Mouse (Mus musculus): Measurements from ENCODE around the gene Gm7534.
"Not testable (repeated sequence)": the region's sequence is repeated elsewhere in the genome, so short reads cannot be mapped to it uniquely, and the experiment has no call there.

Gene Gm7534

GRCm38 (mm10) chr4:134206488-134207053 is 3.8 kb upstream of the Gm7534 start:
- in situ Hi-C loops (cut with MboI; ENCODE audit: unreplicated experiment in 2 of 2), result no loop called here

- in situ Hi-C loops (cut with MboI; ENCODE audit: unreplicated experiment in 2 of 2), result no loop called here
Observed at GRCm38 (mm10) chr4:134203340-134203896, 614 bp upstream of the Gm7534 start.

DNA sequence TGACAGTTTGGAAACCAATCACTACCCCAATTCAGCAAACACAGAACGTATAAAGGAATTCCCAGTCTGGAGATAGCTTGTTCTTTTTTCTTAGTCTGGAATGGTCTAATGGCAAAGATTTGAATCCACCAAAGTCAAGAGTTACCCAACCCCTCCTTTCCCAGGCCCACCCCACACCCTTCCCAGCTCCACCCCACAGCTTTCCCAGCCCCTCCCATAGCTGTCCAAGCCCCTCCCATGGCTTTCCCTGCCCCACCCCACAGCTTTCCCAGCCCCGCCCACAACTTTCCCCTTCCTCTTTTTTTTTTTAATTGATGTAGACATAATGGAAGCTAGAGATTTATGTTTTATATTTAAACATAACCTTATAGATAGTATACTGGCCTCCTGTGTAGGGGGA is 3.4 kb downstream of the Gm7534 start:
- in situ Hi-C loops (cut with MboI; ENCODE audit: unreplicated experiment in 2 of 2), result no loop called here

- in situ Hi-C loops (cut with MboI; ENCODE audit: unreplicated experiment in 2 of 2), result loop anchor here (5.0 to 10.0 kb wide), 6 partner anchors 59 to 106 kb away; partner anchors contain the start of genes Gm30191 (in 2 of the 2), Zfp593 (in 2 of the 2), Cd52 (in 1 of the 2) and E130218I03Rik (in 1 of the 2)
Observed at GRCm38 (mm10) chr4:134186268-134186667, 16.5 kb downstream of the Gm7534 start.

- in situ Hi-C loops (cut with MboI; ENCODE audit: unreplicated experiment in 2 of 2), result loop anchor here (5.0 to 10.0 kb wide), 6 partner anchors 59 to 107 kb away; partner anchors contain the start of genes Gm30191 (in 2 of the 2), Zfp593 (in 2 of the 2), Cd52 (in 1 of the 2) and E130218I03Rik (in 1 of the 2)
Observed at GRCm38 (mm10) chr4:134185569-134185968, 17.2 kb downstream of the Gm7534 start.

- in situ Hi-C loops (cut with MboI; ENCODE audit: unreplicated experiment in 2 of 2), result loop anchor here in 1 of 2 experiments (10.0 kb wide), 2 partner anchors 61 to 89 kb away; partner anchors contain the start of genes Cd52, E130218I03Rik, Gm30191 and Zfp593
Observed at GRCm38 (mm10) chr4:134183711-134184110, 19.1 kb downstream of the Gm7534 start.

GRCm38 (mm10) chr4:134181825-134182224 is 21.0 kb downstream of the Gm7534 start:
- in situ Hi-C loops (cut with MboI; ENCODE audit: unreplicated experiment in 2 of 2), result loop anchor here in 1 of 2 experiments (10.0 kb wide), 2 partner anchors 63 to 87 kb away; partner anchors contain the start of genes Cd52, E130218I03Rik, Gm30191 and Zfp593

DNA sequence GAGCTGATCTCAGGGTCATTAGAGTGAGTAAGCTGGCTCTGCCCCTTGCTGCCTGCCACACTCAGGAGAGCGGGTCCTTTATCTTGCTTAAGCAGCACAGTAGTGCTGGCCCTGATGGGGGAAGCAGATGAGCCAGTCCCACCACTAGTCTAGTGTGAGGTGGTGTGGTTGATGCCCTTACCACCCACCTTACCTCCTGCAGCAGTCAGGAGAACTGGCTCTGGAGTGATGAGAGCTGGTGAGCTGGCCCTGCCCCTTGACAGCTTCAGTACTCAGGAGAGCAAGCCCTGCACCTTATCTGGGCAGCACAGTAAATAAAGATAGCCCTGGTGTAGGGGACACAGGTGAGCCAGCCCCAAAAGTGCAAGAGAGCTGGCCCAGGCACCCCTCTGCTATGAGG is 21.7 kb downstream of the Gm7534 start:
- in situ Hi-C loops (cut with MboI; ENCODE audit: unreplicated experiment in 2 of 2), result loop anchor here in 1 of 2 experiments (10.0 kb wide), 2 partner anchors 64 to 86 kb away; partner anchors contain the start of genes Cd52, E130218I03Rik, Gm30191 and Zfp593

- in situ Hi-C loops (cut with MboI; ENCODE audit: unreplicated experiment in 2 of 2), result no loop called here
Observed at GRCm38 (mm10) chr4:134172391-134172790, 30.4 kb downstream of the Gm7534 start.

DNA sequence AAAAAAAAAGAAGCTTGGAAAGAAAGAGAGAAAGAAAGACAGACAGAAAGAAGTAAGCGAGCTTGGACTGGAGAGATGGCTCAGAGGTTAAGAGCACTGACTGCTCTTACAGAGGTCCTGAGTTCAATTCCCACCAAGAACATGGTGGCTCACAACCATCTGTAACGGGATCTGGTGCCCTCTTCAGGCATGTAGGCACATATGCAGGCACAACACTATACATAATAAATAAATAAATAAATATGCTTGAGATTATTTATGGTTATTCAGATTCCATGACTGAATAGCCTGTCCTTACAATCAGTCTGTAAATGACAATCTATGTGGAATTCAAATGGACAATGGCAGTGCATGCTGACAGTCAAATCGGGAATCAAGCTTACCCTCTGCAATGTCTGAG is 35.9 kb downstream of the Gm7534 start:
- in situ Hi-C loops (cut with MboI; ENCODE audit: unreplicated experiment in 2 of 2), result loop anchor here in 1 of 2 experiments (5.0 kb wide), 1 partner anchor 35 kb away; no protein-coding TSS in a partner anchor

DNA sequence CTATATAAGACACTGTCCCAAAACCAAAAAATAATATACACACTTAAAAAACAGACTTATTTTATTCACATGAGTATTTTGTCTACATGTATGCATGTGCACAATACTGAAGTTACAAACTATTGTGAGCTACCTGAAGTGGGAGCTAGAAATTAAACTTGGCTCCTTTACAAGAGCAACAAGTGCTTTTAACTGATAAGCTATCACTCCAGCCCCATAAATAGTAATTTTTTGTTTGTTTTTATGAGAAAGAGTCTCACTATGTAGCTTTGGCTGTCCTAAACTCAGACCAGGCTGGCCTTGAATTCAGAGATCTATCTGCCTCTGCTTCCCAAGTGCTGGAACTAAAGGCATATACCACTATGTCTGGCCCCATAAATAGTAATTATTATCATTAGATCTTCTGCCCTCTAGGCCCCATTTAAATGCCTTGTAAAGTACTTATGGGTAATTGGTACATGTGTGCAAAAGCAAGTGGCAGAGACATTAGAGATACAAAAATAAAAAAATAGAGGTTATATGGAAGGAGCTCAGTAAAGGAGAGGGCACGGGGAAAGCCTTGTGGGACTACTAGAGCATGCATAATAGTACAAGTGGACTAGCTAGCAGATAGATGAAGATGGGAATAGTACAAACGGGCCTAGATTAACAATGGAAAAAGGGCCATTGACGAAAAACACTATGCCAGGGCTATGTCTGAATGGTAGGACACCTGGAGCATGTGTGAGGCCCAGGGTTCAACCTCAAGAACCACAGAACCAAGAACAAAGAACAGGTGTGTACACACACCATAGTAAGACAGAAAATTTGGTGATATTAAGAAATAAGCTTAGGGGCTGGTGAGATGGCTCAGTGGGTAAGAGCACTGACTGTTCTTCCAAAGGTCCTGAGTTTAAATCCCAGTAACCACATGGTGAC is 37.0 kb downstream of the Gm7534 start:
- in situ Hi-C loops (cut with MboI; ENCODE audit: unreplicated experiment in 2 of 2), result loop anchor here in 1 of 2 experiments (5.0 kb wide), 1 partner anchor 34 kb away; no protein-coding TSS in a partner anchor

GRCm38 (mm10) chr4:134165024-134165423 is 37.8 kb downstream of the Gm7534 start:
- in situ Hi-C loops (cut with MboI; ENCODE audit: unreplicated experiment in 2 of 2), result loop anchor here in 1 of 2 experiments (5.0 kb wide), 1 partner anchor 33 kb away; no protein-coding TSS in a partner anchor

- in situ Hi-C loops (cut with MboI; ENCODE audit: unreplicated experiment in 2 of 2), result no loop called here
Observed at GRCm38 (mm10) chr4:134164591-134164990, 38.2 kb downstream of the Gm7534 start.

- in situ Hi-C loops (cut with MboI; ENCODE audit: unreplicated experiment in 2 of 2), result not testable (repeated sequence)
Observed at GRCm38 (mm10) chr4:134160071-134160470, 42.7 kb downstream of the Gm7534 start.

GRCm38 (mm10) chr4:134158774-134159173 is 44.0 kb downstream of the Gm7534 start:
- in situ Hi-C loops (cut with MboI; ENCODE audit: unreplicated experiment in 2 of 2), result no loop called here

DNA sequence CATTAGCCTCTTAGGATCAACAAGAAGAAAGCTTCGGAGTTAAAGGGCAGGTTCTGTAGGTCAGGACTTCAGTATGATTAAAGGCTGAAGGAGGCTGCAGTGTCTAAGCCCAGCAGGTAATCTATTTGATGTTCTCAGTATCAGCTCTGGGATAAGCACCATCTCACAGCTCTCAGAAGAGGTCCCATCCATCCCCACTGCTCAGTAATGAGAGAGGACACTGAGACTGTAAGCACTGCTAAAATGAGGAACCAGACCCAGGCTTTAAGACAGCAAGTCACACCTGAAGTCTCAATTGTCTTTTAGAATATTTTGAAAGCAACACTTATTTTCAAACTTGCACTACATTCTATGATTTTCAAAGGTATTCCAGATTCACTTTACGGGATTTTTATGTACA is 45.2 kb downstream of the Gm7534 start:
- in situ Hi-C loops (cut with MboI; ENCODE audit: unreplicated experiment in 2 of 2), result no loop called here

DNA sequence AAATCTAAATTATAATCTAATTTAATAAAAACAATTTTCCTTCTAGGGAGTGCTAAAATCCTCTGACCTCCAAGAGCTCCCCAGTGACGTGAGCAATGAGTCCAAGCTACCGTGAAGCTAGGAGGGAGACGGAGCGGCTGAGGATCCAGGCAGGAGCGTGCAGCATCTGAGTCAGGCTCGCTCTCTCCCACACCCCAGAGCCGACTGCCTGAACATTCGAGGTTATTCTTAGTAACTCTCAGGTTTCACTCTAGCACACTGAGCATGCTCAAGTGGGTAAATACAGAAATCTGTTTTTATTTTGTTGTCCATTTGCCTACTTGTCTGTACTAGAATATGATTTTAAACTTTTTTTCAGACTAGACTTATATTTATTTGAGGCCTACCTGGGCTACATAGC is 46.1 kb downstream of the Gm7534 start:
- in situ Hi-C loops (cut with MboI; ENCODE audit: unreplicated experiment in 2 of 2), result no loop called here

DNA sequence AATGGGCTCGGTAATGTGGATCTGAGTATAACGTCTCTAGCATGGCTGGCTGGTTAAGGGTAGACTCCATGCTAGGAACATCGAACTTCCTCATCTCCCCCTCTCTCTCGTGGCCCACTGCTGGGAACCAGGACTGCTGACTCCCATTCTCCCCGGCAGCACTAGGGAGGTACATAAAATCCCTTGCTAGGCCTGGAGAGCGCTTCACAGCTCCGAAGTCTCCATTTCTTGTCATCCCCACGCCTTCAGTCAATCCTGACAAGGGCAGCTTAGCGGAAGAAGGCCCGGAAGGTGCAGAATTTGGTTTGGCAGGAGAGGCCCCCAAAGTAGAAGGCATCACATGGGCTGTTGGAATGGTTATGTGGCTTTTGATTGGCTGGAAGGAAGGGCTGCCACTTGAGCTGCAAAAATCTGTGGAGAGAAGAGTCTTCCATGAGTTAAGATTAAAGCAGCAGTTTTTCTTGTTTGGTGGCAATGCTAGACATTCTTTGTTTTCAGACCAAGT is 46.8 kb downstream of the Gm7534 start:
- in situ Hi-C loops (cut with MboI; ENCODE audit: unreplicated experiment in 2 of 2), result no loop called here

DNA sequence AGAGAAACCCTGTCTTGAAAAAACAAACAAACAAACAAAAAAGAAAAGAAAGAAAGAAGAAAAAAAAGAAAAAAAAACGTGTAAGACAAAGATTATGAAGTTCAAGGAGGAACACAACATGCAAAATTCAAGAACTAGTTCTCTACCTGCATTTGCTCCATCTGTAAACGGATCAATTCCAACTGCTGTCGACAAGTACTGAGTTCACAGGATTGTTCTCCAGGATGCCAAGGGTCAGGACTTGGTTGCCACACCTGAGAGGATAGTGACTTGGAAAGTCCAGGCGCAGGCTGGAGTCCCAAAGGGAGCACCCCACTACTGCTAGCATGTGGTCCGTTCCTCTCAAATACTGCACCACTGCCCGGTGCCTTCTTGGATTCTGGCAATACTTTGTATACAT is 47.3 kb downstream of the Gm7534 start:
- in situ Hi-C loops (cut with MboI; ENCODE audit: unreplicated experiment in 2 of 2), result no loop called here

- in situ Hi-C loops (cut with MboI; ENCODE audit: unreplicated experiment in 2 of 2), result no loop called here
Observed at GRCm38 (mm10) chr4:134154354-134154753, 48.5 kb downstream of the Gm7534 start.

All from v-Abl transformed pro-B cells (cell line).